Mouse (Mus musculus) midbrain, embryonic 16.5 days (tissue): ENCODE results near the gene Grik2. TPM values are rescaled to one million over a fixed set of nuclear protein-coding genes. Genes with fewer than 3 reads are reported as not detected.
"Not testable (repeated sequence)": the region's sequence is repeated elsewhere in the genome, so short reads cannot be mapped to it uniquely, and the experiment has no call there.

Experiments
- ATAC-seq: fragments of 200-750 bp; cut with Nextera tagmentation; 2 replicates; pipeline ENCODE4 v1.8.0; 2017; ENCODE audit warnings: moderate TSS enrichment
- H3K27ac ChIP-seq: fragments of 300-500 bp; sonication (generic); 2 replicates; pipeline ENCODE4 v1.5.1; 2014; ENCODE audit warnings: mild to moderate bottlenecking, low read length, mixed read lengths
- H3K27me3 ChIP-seq: fragments of 300-500 bp; sonication (generic); 2 replicates; pipeline ENCODE4 v1.6.1; 2014; ENCODE audit warnings: low read depth, low read length, mixed read lengths; ENCODE audit not compliant: control insufficient read depth, insufficient read depth
- H3K36me3 ChIP-seq: fragments of 300-500 bp; sonication (generic); 2 replicates; pipeline ENCODE4 v1.6.1; 2014; ENCODE audit warnings: mild to moderate bottlenecking, low read length, moderate library complexity, mixed read lengths; ENCODE audit not compliant: control insufficient read depth, insufficient read depth
- H3K4me1 ChIP-seq: fragments of 300-500 bp; sonication (generic); 2 replicates; pipeline ENCODE4 v1.6.1; 2014; ENCODE audit warnings: mild to moderate bottlenecking, low read length, mixed read lengths; ENCODE audit not compliant: control insufficient read depth, insufficient read depth
- H3K4me2 ChIP-seq: fragments of 300-500 bp; sonication (generic); 2 replicates; pipeline ENCODE4 v1.6.1; 2014; ENCODE audit warnings: mild to moderate bottlenecking, low read length, mixed read lengths
- H3K4me3 ChIP-seq: fragments of 300-500 bp; sonication (generic); 2 replicates; pipeline ENCODE4 v1.5.1; 2014; ENCODE audit warnings: low read depth, mild to moderate bottlenecking, low read length, moderate library complexity, mixed read lengths
- H3K9ac ChIP-seq: fragments of 300-500 bp; sonication (generic); 2 replicates; pipeline ENCODE4 v1.6.1; 2014; ENCODE audit warnings: low read depth, low read length, mixed read lengths
- H3K9me3 ChIP-seq: fragments of 300-500 bp; sonication (generic); replicated peaks from 2 replicates; pipeline ENCODE4 v1.6.1; 2014; ENCODE audit warnings: mild to moderate bottlenecking, low read length, mixed read lengths; ENCODE audit not compliant: control insufficient read depth, poor library complexity, severe bottlenecking
- WGBS: fragments of 180-500 bp; shearing (Covaris S2); extraction: QIAGEN DNeasy Blood & Tissue Kit; methylation state at CpG from one replicate; pipeline ENCODE4 v1.1.7; 2014; 5-methylcytosine and 5-hydroxymethylcytosine counted together
- polyA plus RNA-seq: library from polyadenylated mRNA; unstranded; fragments of >200 nt; fragmentation: Nextera tagmentation; extraction: Ambion mirVana; gene quantifications from 2 replicates; pipeline ENCODE4 v1.2.1, GENCODE M21; 2015

The Grik2 gene
- polyA plus RNA-seq, 1 experiment from 2014 or later: 35.4 TPM

GRCm38 (mm10) chr10:49473613-49474012 lies 315.0 kb downstream of the Grik2 start:
- no peak for ATAC-seq
- H3K27me3 ChIP-seq: no peaks in the 10 kb centered on the region
- no peak overlapping the region for H3K27ac ChIP-seq
- no peaks in the 10 kb centered on the region for H3K4me1 ChIP-seq
- H3K4me3 ChIP-seq: no peak overlapping the region
- H3K9me3 ChIP-seq: no peaks in the 10 kb centered on the region
- no peak overlapping the region for H3K4me2 ChIP-seq
- no peaks in the 10 kb centered on the region for H3K36me3 ChIP-seq
- H3K9ac ChIP-seq: no peak overlapping the region

DNA sequence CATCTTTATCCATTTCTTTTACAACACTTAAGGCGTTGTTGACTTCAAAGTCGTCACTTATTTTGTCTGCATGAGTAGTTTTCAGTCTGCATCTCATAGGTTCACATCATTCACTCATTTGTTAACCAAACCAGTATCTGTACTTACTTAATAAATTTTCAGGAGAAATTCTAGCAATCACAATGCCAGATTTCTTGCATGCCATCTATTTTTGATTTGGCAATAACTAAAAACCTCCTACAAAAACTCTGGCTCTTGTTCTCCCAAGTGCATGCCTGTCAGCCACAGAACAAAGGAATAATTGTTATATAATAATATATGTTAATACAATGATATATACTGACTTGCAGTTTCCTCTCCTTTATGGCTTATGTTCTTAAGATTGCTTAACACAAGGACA lies 331.8 kb downstream of the Grik2 start:
- no peaks in the 10 kb centered on the region for H3K36me3 ChIP-seq
- no peaks in the 10 kb centered on the region for H3K9me3 ChIP-seq
- H3K4me3 ChIP-seq: no peak overlapping the region
- no peak overlapping the region for H3K4me2 ChIP-seq
- H3K27me3 ChIP-seq: no peaks in the 10 kb centered on the region
- no peak overlapping the region for H3K9ac ChIP-seq
- H3K4me1 ChIP-seq: no peaks in the 10 kb centered on the region
- 87% methylated on average over 2 of the region's 2 CpGs for WGBS
- ATAC-seq: no peak
- no peak overlapping the region for H3K27ac ChIP-seq

DNA sequence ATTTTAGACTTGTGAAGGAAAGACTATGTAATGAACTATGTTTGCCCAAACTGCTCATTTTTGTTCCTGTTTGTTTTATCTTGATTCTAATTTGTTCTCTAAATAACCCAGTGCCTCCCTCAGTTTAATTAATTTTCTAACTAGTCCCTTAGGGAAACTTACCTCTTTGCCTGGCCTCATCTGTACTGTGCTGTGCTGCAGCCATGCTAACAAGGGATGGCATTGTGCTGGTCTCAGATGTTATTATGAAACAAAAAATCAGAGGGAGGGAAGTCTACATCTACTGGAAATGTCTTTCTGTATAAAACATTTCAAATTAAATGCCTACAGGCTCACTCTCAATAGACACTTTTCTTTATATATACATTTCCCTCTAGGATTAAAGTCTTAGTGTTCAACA lies 335.0 kb downstream of the Grik2 start:
- no peak overlapping the region for H3K4me2 ChIP-seq
- no peaks in the 10 kb centered on the region for H3K27me3 ChIP-seq
- no peaks in the 10 kb centered on the region for H3K36me3 ChIP-seq
- no peaks in the 10 kb centered on the region for H3K4me1 ChIP-seq
- H3K4me3 ChIP-seq: no peak overlapping the region
- H3K9ac ChIP-seq: no peak overlapping the region
- no peaks in the 10 kb centered on the region for H3K9me3 ChIP-seq
- no peak overlapping the region for H3K27ac ChIP-seq
- no peak for ATAC-seq

GRCm38 (mm10) chr10:49441369-49441768 lies 347.2 kb downstream of the Grik2 start:
- no peaks in the 10 kb centered on the region for H3K4me1 ChIP-seq
- WGBS: 68% methylated on average over 1 of the region's 1 CpGs

GRCm38 (mm10) chr10:49437057-49437456 lies 351.5 kb downstream of the Grik2 start:
- 58% methylated on average over 2 of the region's 2 CpGs for WGBS
- Histone ChIP-seq H3K36me3 (no peaks in the 10 kb centered on the region), H3K9ac (no peak overlapping the region), H3K27ac (no peak overlapping the region), H3K27me3 (no peaks in the 10 kb centered on the region), H3K4me1 (no peaks in the 10 kb centered on the region), H3K4me2 (no peak overlapping the region), H3K4me3 (no peak overlapping the region), H3K9me3 (no peaks in the 10 kb centered on the region)
- ATAC-seq: no peak

More at GRCm38 (mm10) chr10:49441369-49441768, 347.2 kb downstream of the Grik2 start:
- Histone ChIP-seq H3K4me3 (no peak overlapping the region), H3K27me3 (no peaks in the 10 kb centered on the region), H3K4me2 (no peak overlapping the region), H3K9me3 (no peaks in the 10 kb centered on the region), H3K27ac (no peak overlapping the region), H3K9ac (no peak overlapping the region), H3K36me3 (no peaks in the 10 kb centered on the region)
- no peak for ATAC-seq

DNA sequence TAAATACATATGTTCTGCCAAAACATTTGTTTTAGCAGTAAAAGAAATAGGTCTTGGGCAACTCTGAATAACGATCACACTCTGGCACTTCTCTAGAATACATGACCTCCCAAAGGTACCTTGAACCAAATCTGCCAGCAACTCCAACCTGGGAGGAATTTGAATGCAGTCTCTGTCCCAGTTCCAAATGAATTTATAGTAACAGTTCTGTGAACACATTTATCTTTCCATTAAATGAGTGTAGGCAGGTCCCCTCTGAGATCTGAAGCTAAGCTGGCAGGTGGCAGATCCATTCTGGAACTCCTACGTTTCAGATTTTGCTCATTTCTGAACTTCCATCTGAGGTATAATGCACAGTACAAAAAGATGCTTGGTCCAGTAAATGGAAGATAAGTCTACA lies 352.3 kb downstream of the Grik2 start:
- no peak overlapping the region for H3K9ac ChIP-seq
- H3K27me3 ChIP-seq: no peaks in the 10 kb centered on the region
- no peak for ATAC-seq
- WGBS: 70% methylated on average over 2 of the region's 2 CpGs
- no peaks in the 10 kb centered on the region for H3K9me3 ChIP-seq
- no peak overlapping the region for H3K27ac ChIP-seq
- no peak overlapping the region for H3K4me3 ChIP-seq
- no peaks in the 10 kb centered on the region for H3K36me3 ChIP-seq
- H3K4me2 ChIP-seq: no peak overlapping the region
- H3K4me1 ChIP-seq: no peaks in the 10 kb centered on the region

DNA sequence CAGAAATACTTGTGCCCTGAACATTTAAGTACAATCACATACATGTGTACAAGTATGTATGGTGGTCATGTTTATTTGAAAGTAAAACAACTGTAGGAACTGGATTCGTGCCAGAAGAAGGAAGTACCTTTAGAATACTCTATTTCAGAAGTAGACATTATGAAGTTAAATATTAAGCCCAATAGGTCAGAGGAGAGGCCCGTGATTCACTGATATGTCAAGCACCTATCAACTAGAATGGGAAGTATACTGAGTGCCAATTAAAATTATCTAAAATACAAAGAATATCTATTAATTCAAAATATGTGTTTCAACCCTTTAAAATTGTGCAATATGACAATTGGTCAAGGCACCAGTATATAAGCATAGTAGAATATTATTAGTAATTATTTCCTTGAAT lies 355.7 kb downstream of the Grik2 start:
- Histone ChIP-seq H3K27me3 (no peaks in the 10 kb centered on the region), H3K4me2 (no peak overlapping the region), H3K36me3 (no peaks in the 10 kb centered on the region), H3K9me3 (no peaks in the 10 kb centered on the region), H3K4me3 (no peak overlapping the region), H3K4me1 (no peaks in the 10 kb centered on the region), H3K27ac (no peak overlapping the region), H3K9ac (no peak overlapping the region)
- ATAC-seq: no peak
- 82% methylated on average over 2 of the region's 2 CpGs for WGBS

DNA sequence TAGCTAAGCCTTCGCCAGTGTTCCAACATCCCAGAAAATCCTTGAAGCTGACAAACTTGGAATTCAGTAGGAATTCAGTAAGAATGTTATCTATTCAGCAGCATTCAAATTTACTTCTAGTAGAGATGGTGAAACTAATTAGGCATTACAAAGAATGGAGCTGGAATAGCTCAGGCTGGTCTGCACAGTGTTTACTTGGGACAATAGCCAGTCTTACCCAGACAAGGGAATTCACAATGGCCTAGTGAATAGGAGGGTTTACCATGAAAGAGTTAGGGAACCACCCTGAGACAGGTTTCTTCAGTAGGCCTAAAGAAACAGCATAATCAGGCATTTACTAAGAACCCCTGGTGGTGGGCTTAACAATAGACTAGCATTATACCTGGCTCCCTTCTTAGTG lies 371.4 kb downstream of the Grik2 start:
- ATAC-seq, H3K27me3 ChIP-seq, H3K27ac ChIP-seq, H3K9ac ChIP-seq, H3K4me2 ChIP-seq, H3K4me1 ChIP-seq, H3K36me3 ChIP-seq, H3K9me3 ChIP-seq, H3K4me3 ChIP-seq: not testable (repeated sequence)
- WGBS: 38% methylated on average over 1 of the region's 1 CpGs

DNA sequence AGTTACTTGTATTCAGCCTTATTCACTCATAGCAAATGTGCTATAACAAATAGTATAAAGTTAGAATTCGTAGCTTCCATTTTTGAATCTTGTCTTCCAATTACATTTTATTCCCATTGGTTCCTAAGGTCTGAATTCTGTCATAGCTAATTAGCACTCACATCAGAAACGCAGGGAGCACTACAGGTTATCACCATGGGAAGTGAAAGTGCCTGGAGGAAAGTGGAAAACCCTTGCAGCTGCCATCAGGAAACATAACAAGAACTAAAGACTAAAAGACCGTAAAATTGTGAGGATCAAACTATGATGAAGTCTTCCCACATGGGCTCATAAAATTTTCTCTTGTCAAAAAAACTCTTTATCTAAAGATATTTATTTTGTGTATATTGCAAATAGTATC lies 405.6 kb downstream of the Grik2 start:
- H3K4me2 ChIP-seq: no peak overlapping the region
- no peaks in the 10 kb centered on the region for H3K4me1 ChIP-seq
- ATAC-seq: no peak
- 65% methylated on average over 3 of the region's 3 CpGs for WGBS
- H3K9ac ChIP-seq: no peak overlapping the region
- H3K4me3 ChIP-seq: no peak overlapping the region
- no peak overlapping the region for H3K27ac ChIP-seq
- no peaks in the 10 kb centered on the region for H3K27me3 ChIP-seq
- peaks cover under 1% of the 10 kb centered on the region; the same call in 1 of the 2 replicates for H3K9me3 ChIP-seq
- no peaks in the 10 kb centered on the region for H3K36me3 ChIP-seq

GRCm38 (mm10) chr10:49381852-49382251 lies 406.7 kb downstream of the Grik2 start:
- no peak for ATAC-seq
- H3K27me3 ChIP-seq: no peaks in the 10 kb centered on the region
- 71% methylated on average over 2 of the region's 2 CpGs for WGBS

More at GRCm38 (mm10) chr10:49381852-49382251, 406.7 kb downstream of the Grik2 start:
- Histone ChIP-seq H3K27ac (no peak overlapping the region), H3K9ac (no peak overlapping the region), H3K36me3 (no peaks in the 10 kb centered on the region), H3K4me2 (no peak overlapping the region), H3K9me3 (no peaks in the 10 kb centered on the region), H3K4me1 (no peaks in the 10 kb centered on the region), H3K4me3 (no peak overlapping the region)
